Mouse (Mus musculus) G1E (cell line): ENCODE measurements around the gene Plac8.

Experiments used
- CTCF ChIP-seq: IDR thresholded peaks from 2 replicates; pipeline ENCODE4 v1.5.1; 2012; ENCODE audit warnings: low read depth, low read length, inconsistent platforms, mixed read lengths
- GATA1 ChIP-seq: IDR thresholded peaks from 2 replicates; pipeline ENCODE4 v1.6.1; 2012; ENCODE audit warnings: borderline replicate concordance, low read length, inconsistent platforms, mixed read lengths
- POLR2AphosphoS5 ChIP-seq: IDR thresholded peaks from 2 replicates; pipeline ENCODE4 v1.6.1; 2012; ENCODE audit warnings: low read depth, low read length, inconsistent platforms; ENCODE audit not compliant: insufficient replicate concordance
- TAL1 ChIP-seq: conservative IDR thresholded peaks from 2 replicates; pipeline ENCODE4 v1.6.1; 2012; ENCODE audit warnings: low read depth, low read length, inconsistent platforms, mixed read lengths

DNA sequence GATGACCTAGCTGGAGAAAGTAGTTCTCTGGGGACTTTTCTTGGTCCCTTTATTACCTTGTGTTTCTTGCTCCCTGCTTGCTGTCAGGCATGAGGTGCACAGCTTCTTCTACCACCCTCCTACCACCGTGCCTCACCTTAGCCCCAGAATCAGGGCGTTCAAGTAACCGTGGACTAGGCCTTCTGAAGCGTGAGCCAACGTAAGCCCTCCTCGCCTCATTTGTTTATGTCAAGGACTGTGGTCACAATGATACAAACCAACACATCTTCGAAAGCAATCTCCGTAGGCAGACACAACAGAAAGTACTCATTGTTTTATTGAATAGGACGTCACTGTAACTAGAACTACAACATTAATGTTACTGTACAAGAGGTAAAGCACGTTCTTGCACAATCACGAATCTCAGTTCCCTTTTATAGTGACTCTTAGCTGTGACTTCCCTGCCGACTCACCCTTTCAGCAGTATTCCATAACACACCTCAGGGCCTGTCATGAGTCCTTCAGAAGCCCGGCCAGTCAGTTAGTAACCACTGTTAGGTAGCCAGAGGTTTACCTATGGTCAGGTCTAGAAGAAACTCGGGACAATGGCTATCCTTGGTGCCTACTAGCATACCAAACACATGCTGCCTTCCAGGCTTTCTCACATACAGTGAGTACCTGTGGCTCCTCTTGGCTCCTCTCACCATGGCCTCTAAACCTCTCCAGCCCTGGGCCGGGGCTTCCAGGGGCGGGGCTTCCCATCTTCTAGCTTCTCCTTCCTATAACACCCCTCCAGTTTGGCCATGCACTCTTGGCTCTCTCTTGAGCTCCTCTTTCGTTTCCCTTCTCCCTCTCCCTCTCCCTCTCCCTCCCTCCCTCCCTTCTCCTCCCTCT lies 42.1 kb upstream of the Plac8 start:
- TF ChIP-seq CTCF (no peak), TAL1 (no peak), POLR2AphosphoS5 (no peak), GATA1 (no peak)
